Mouse (Mus musculus) olfactory bulb, adult 2 months (tissue): ENCODE data around the gene Sept10. TPM values are rescaled to one million over a fixed set of nuclear protein-coding genes. Genes with fewer than 3 reads are reported as not detected.
"Not testable (repeated sequence)": the region's sequence is repeated elsewhere in the genome, so short reads cannot be mapped to it uniquely, and the experiment has no call there.

ENCODE experiments used
- H3K27ac ChIP-seq: fragments of 200-500 bp; 2 replicates; pipeline ENCODE4 v1.5.1; 2012; ENCODE audit warnings: low read depth, low read length; ENCODE audit not compliant: insufficient read depth
- H3K4me1 ChIP-seq: fragments of 200-500 bp; 2 replicates; pipeline ENCODE4 v1.6.1; 2012; ENCODE audit warnings: low read length; ENCODE audit not compliant: control insufficient read depth, insufficient read depth
- H3K4me3 ChIP-seq: fragments of 200-500 bp; 2 replicates; pipeline ENCODE4 v1.5.1; 2012; ENCODE audit warnings: mild to moderate bottlenecking, low read depth, low read length, moderate library complexity; ENCODE audit not compliant: insufficient read depth
- CTCF ChIP-seq: fragments of 200-500 bp; IDR thresholded peaks from 2 replicates; pipeline ENCODE4 v1.5.1; 2012; ENCODE audit warnings: low read depth, mild to moderate bottlenecking, low read length, moderate library complexity; ENCODE audit not compliant: insufficient read depth
- POLR2A ChIP-seq: fragments of 200-500 bp; IDR thresholded peaks from 2 replicates; pipeline ENCODE4 v1.6.1; 2012; ENCODE audit warnings: mild to moderate bottlenecking, low read depth, low read length, moderate library complexity; ENCODE audit not compliant: insufficient read depth
- WGBS: fragments of 180-500 bp; shearing (Covaris S2); methylation state at CpG from one replicate; pipeline ENCODE4 v1.1.7; 2018; 5-methylcytosine and 5-hydroxymethylcytosine counted together
- polyA plus RNA-seq: library from polyadenylated mRNA; stranded (reverse); fragments of >200 nt; gene quantifications from 2 replicates; pipeline ENCODE4 v1.2.4, GENCODE M21; 2012; ENCODE audit warnings: low replicate concordance; ENCODE audit not compliant: missing spikeins, insufficient read depth, insufficient read length

The Sept10 gene
- polyA plus RNA-seq, 1 experiment, result not detected

GRCm38 (mm10) chr10:59105885-59106284, 115.8 kb downstream of the Sept10 start:
- Histone ChIP-seq H3K4me1 (no peaks in the 10 kb centered on the region), H3K27ac (no peak overlapping the region), H3K4me3 (no peak overlapping the region)
- 93% methylated on average over 8 of the region's 8 CpGs for WGBS
- TF ChIP-seq CTCF (no peak), POLR2A (no peak)

GRCm38 (mm10) chr10:59104683-59105082, 117.0 kb downstream of the Sept10 start:
- 93% methylated on average over 5 of the region's 5 CpGs for WGBS

GRCm38 (mm10) chr10:59103076-59103475, 118.6 kb downstream of the Sept10 start:
- WGBS, result 93% methylated on average over 5 of the region's 5 CpGs
- H3K4me1 ChIP-seq, H3K27ac ChIP-seq, H3K4me3 ChIP-seq: not testable (repeated sequence)

More at GRCm38 (mm10) chr10:59104683-59105082, 117.0 kb downstream of the Sept10 start:
- TF ChIP-seq POLR2A, result no peak
- TF ChIP-seq CTCF, result no peak
- H3K4me3 ChIP-seq, result no peak overlapping the region
- H3K4me1 ChIP-seq, result no peaks in the 10 kb centered on the region
- H3K27ac ChIP-seq, result no peak overlapping the region

GRCm38 (mm10) chr10:59091988-59092387, 129.7 kb downstream of the Sept10 start:
- Histone ChIP-seq H3K4me1 (peaks cover 7% of the 10 kb centered on the region; the same call in 1 of the 2 replicates), H3K4me3 (no peak overlapping the region), H3K27ac (no peak overlapping the region)
- 75% methylated on average over 7 of the region's 7 CpGs for WGBS
- TF ChIP-seq POLR2A, result no peak
- no peak for TF ChIP-seq CTCF

Other genes with a start within 250 kb of the Sept10 start
- gene Sowahc, start 106 bp upstream of the Sept10 start, polyA plus RNA-seq, result not detected in 2 replicates
- gene P4ha1, start 101.4 kb upstream of the Sept10 start, polyA plus RNA-seq, result not detected in 2 replicates
- not detected in 2 replicates for gene Gm10273, start 173.8 kb upstream of the Sept10 start, polyA plus RNA-seq
- gene Pla2g12b, start 181.8 kb upstream of the Sept10 start, polyA plus RNA-seq, result not detected in 2 replicates
- gene Oit3, start 219.9 kb upstream of the Sept10 start, polyA plus RNA-seq, result not detected in 2 replicates